Mouse (Mus musculus) CD4-positive helper T cell, adult 2 months (primary cell): ENCODE data around the gene 5730596B20Rik.

Source experiments
- DNase-seq: peaks from one replicate; pipeline ENCODE4 v3.0.0-alpha.2; 2012; ENCODE audit warnings: low read depth, missing footprints, low spot score

The 5730596B20Rik gene

DNA sequence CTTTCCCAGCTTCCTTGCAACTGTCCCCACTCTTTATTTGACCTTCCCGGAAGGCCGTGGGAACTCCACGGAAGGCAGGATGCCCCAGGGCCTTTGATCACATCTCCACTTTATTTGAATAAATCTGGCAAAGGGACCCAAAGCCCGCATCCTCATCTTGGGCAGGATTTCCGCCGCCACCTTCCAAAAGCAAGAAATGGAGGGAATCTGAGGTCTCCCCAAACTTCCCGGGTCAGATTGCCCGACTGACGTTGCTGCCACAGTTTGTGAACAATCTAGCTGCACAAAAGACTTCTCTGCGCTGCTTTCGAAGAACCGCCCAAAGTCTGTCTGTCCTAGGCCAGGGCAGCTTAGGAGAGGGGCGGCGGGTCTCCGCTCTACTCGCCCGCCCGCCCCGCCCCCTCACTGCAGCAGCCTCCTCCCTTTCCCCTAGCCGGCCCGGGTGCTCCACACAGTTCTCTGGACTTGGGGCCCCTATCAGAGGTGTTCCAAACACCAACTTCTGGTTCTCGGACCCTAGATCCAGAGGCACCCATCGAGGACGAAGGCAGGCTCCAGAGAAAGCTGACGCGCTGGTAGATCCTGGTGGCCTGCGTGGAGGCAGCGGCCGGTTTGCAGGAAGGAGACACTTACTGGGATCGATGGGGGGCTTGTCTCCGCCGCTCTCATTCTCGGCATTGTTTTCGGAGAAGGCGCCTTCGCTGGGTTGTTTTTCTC, 47.8 kb downstream of the 5730596B20Rik start:
- DNase-seq: no peak

DNA sequence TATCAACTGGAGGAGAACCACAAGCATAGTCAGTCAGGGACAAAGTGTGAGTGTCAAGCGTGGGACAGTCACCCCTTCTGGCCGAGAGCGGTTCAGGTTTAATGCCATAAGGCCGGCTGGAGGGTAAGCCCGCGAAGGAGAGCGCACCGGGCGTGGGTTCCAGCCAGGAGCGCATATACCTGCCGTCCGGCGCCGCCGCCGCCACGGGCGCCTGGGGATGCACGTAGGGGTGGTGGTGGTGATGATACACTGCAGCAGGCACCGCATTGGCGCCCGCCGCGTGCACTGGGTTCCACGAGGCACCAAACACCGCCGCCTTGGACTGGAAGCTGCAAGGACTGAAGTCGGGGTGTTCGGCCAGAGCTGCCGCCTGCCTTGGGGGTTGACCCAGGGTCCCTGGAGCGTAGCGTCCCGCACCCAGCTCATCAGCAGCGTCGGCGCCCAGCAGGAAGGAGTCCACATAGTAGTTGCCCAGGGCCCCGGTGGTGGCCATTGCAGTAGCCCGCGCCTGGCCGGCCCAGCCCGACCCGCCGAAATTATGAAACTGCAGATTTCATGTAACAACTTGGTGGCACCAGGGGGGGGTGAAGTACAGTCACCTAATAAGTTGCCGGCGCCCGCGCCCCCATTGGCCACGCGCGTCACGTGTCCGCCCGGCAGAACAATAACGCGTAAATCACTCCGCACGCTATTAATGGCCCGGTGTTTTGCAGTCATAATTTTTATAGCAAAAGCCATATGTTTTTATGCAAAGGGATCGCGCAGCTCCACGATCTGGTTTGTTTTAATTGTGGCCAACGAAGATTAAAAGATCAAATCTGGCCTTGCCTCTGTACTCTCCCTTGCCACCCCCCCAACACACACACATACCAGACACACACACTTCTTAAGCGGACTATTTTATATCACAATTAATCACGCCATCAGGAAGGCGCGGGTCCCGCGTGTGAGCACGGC, 48.6 kb downstream of the 5730596B20Rik start:
- no peak for DNase-seq

DNA sequence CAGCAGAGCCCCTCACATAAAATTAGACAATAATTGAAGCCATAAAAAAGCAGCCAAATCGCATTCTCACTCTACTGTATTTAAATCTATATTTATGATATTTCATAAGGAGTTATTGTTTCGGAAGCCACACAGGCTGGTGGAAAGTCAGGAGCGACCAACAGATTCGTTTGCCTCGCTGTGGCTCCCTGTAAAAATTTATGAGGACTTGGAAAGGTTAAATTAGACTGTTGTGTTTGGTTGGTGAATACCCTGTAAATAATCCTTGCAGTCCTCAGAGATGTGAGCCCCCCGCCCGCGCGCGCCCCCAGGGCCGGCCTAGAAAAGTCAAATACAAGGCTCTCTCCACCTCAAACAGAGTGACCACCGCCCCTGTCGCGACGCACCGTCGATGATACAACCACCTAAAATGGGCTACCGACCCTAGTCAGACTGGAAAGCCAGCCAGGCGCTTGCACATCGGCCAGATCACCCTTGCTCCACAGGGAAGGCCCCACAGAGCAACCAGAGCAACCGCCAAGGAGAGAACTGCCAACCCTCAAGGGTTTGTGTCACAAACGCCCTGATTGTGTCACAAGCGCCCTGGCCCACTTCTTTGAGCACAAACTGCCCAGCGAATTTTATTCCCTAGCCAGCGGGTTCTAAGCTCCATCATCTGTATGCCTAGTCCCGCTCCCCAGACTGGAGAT, 49.4 kb downstream of the 5730596B20Rik start:
- DNase-seq: no peak

DNA sequence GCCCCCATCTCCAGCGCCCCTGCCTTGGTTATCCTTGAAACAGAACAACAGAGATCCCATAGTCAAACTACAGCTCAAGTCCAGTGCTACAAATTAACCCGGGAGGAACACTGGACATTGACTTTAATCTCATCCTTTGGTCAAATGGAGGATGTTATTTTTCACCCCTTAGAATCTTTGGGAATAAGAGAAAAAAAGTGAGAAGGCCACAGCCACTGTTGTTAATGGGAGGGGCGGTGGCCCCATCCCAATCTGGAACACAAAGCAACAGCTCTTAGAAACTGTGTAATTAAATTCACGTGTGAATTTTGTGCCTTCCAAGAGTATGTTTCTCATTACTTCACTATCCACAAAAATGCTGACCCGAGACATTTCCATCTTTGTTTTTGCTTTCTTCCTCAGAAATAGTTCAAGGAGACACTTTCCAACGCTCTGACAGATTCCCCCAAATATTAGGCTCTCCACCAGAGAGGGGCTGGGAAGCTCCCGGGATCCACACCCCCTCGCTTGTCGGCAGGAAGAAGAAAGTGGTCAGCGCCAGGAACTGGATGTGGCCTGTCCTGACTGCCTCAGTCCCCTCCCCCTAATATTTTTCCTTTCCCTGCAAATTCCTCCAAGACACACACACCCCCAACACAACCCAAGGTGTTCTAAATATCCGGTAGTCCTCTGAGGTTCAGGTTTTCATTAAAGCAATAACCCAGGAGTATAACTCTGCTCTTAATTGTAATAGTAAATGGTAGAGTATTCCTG, 50.3 kb downstream of the 5730596B20Rik start:
- DNase-seq: no peak

DNA sequence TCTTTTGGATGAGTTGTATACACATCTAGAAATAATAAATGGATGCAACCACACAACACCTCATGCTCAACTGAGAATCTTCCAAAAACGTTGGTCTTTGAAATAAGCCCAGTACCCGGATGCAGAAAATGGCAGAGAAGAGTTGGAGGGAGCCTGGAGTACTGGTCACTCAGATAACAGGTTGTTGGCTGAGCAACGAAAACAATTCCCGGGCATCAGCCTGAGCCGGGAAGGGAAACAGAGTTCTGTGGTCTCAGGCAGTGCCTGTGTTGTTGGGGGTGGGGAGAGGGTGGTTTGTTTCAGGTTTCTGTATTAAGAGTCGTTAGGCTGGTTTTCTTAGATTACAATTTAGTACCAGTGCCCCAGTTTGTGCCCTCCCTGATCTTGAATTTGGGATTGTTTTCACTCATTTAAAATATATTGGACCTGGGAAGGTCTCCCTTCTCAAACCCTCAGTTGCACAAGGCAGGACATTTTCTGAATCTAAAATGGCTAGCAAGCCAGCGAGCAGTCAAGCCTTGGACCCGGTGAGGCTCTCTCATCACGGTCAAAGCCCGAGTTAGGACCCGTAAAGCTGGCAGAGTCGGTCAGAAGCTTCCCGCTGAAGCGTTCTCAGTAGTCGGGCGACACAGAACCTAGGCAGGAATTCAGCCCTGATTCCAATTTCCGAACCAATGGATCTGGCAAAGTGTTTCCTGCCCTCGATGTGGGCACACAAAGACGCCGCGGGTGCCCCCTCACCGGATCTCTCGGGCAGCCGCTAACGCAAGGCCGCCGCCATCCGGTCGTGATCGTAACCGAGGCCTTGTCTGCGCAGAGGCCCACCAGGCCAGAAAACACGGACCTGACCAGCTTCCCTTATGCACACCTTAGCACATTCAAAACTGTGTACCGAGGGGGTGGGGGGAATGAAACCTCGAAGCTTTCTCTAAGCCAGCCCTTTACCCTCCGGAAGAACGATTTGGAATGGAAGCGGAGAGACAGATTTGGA, 51.5 kb downstream of the 5730596B20Rik start:
- DNase-seq: no peak

DNA sequence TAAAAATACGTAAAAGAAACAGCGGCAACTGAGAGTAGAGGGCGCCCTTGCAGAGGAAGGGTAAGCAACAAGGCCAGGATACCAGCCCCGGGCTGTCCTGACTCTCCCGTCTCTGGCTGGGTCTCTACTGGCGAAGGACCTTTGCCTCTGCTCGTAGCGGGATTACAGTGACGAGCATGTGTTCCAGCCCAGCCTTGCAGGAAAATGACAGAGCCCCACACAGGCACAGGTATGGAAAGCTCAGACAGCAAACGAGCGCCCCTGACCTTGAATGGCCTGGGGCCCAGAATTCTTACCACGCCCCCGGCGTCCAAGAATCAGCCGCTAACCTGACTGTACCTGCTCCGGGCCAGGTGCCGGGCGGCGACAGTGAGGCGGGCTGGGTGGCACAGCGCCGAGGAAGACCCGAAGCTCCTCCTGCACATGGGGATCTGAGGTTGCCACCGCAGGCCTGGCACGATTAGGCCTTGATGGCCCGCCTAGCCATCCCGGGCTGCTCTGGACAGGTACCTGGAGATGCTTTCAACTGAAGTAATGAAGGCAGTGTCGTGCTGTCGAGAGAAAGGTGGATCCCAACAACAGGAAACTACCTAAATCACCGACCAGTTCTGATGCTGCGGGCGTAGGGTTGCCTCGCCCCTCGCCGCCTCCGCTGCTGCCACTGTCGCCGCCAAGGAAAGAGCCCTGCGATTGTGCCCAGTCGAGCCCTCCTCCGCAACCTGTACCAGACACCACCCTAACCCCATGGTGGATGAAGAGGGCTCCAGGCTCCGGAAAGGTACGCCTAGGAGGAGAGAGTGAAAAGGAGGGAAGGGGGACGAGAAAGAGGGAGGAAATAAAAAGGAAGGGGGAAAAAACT, 52.5 kb downstream of the 5730596B20Rik start:
- peak; percentile 26 for DNase-seq
